Mouse (Mus musculus) left cerebral cortex, adult 18-20 months (tissue): ENCODE measurements around the gene H3f3b. TPM values are rescaled to one million over a fixed set of nuclear protein-coding genes. Genes with fewer than 3 reads are reported as not detected.
A peak's percentile ranks its signal among the peaks of the same experiment; 100 is the strongest.

Experiments used
- DNase-seq, 2 experiments: peaks; one replicate each; pipeline ENCODE4 v3.0.0; 2021 to 2022; ENCODE audit warnings: low spot score in 2 of 2, mixed read lengths in 1 of 2
- long read RNA-seq, 2 experiments: library from polyadenylated mRNA; stranded (forward); transcript quantifications; one replicate each; pipeline ENCODE4 v2.0.0; 2021
- total RNA-seq, 2 experiments: library from RNA; stranded (reverse); gene quantifications; 2 replicates each; pipeline ENCODE4 v1.2.3; 2021

The H3f3b gene
- 100 to 1,000 TPM; 246 to 269 TPM for total RNA-seq
- long read RNA-seq, experiment 1, transcript H3f3b-203 (3 exons, 773 nt): minor isoform, 18 of 507 reads
- long read RNA-seq, experiment 1, transcript H3f3b-201 (4 exons, 1,993 nt): major isoform, 468 of 507 reads
- long read RNA-seq, experiment 1, partial matches to known transcripts: 5 of 507 reads
- long read RNA-seq, experiment 1, other reads (novel, unspliced or antisense): 16 of 507 reads
- long read RNA-seq, experiment 2, transcript H3f3b-203 (3 exons, 773 nt): minor isoform, 7 of 327 reads
- long read RNA-seq, experiment 2, transcript H3f3b-201 (4 exons, 1,993 nt): major isoform, 309 of 327 reads
- long read RNA-seq, experiment 2, partial matches to known transcripts: 0 of 327 reads
- long read RNA-seq, experiment 2, other reads (novel, unspliced or antisense): 11 of 327 reads

- no peak for DNase-seq
Measured at GRCm38 (mm10) chr11:116027756-116028155, at the start of gene H3f3b. H3f3b (minus strand) TSS chr11:116027962.

- no peak for DNase-seq
Measured at GRCm38 (mm10) chr11:116076836-116077235, 49.1 kb upstream of the H3f3b start.

GRCm38 (mm10) chr11:116076266-116076540 is 48.4 kb upstream of the H3f3b start:
- DNase-seq: no peak

GRCm38 (mm10) chr11:116075539-116076265 is 47.9 kb upstream of the H3f3b start:
- no peak for DNase-seq

GRCm38 (mm10) chr11:116074436-116074991 is 46.8 kb upstream of the H3f3b start:
- no peak for DNase-seq

GRCm38 (mm10) chr11:116072608-116073007 is 44.8 kb upstream of the H3f3b start:
- DNase-seq: no peak

GRCm38 (mm10) chr11:116071510-116071909 is 43.7 kb upstream of the H3f3b start:
- DNase-seq: no peak

- DNase-seq: no peak
Measured at GRCm38 (mm10) chr11:116065345-116065744, 37.6 kb upstream of the H3f3b start.

- DNase-seq: no peak
Measured at GRCm38 (mm10) chr11:116064187-116064867, 36.6 kb upstream of the H3f3b start.

- no peak for DNase-seq
Measured at GRCm38 (mm10) chr11:116063562-116063961, 35.8 kb upstream of the H3f3b start.

- DNase-seq: no peak
Measured at GRCm38 (mm10) chr11:116062521-116062920, 34.8 kb upstream of the H3f3b start.

- DNase-seq: peak; percentile 65 to 77
Measured at GRCm38 (mm10) chr11:116061641-116062415, 34.1 kb upstream of the H3f3b start.

GRCm38 (mm10) chr11:116060596-116060995 is 32.8 kb upstream of the H3f3b start:
- no peak for DNase-seq

- DNase-seq: no peak
Measured at GRCm38 (mm10) chr11:116059691-116060025, 31.9 kb upstream of the H3f3b start.

- no peak for DNase-seq
Measured at GRCm38 (mm10) chr11:116058868-116059690, 31.3 kb upstream of the H3f3b start.

- DNase-seq: peak; percentile 67 to 78
Measured at GRCm38 (mm10) chr11:116058022-116058614, 30.4 kb upstream of the H3f3b start.

GRCm38 (mm10) chr11:116057237-116057881 is 29.6 kb upstream of the H3f3b start:
- DNase-seq: no peak

- DNase-seq: no peak
Measured at GRCm38 (mm10) chr11:116055873-116056272, 28.1 kb upstream of the H3f3b start.

- DNase-seq: no peak
Measured at GRCm38 (mm10) chr11:116053510-116054229, 25.9 kb upstream of the H3f3b start.
